Mouse (Mus musculus): ENCODE results near the gene H2-D1.

DNA sequence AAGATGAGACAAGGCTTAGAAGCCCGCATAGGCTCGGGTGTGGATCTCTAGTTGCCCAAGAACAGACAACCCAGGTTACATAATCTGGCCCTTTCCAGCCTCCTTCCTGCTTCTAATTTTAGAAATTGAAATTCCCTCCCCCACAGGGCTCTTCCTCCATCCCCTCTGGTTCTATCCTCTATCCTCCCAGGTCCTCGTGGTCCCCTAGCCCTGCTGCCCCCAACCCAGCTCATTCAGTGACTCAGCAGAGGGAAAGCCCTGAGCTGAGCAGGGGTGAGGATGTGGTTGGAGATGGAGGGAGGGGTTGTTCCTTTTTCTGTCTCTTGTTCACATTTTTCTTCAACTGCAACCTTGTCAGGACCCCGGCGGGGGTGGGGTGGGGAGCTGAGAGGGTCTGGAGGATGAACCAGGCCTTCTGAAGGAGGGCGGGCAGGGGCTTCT is 42.9 kb upstream of the H2-D1 start:
- TF ChIP-seq CTCF (IDR thresholded peaks at IDR 0.05; ENCODE audit: borderline replicate concordance, insufficient read depth, low read length) (no peak), POLR2A (IDR thresholded peaks at IDR 0.05; ENCODE audit: low read depth, low read length) (no peak)
